Mouse (Mus musculus): ENCODE data around the gene Fcho1. TPM values are rescaled to one million over a fixed set of nuclear protein-coding genes. Genes with fewer than 3 reads are reported as not detected.

Fcho1 gene
- total and polyA plus RNA-seq, 3 experiments: 0.23 to 4.5 (median 0.64) TPM

- 4% methylated on average over 16 of the region's 16 CpGs for WGBS
- Histone ChIP-seq H3K4me1 (ENCODE audit: control insufficient read depth, insufficient read depth, low read length) (no peaks in the 10 kb centered on the region; the same call in 1 of the 2 replicates), H3K79me2 (replicated peaks; ENCODE audit: control insufficient read depth, insufficient read depth, low read length) (no peaks in the 10 kb centered on the region), H3K27me3 (ENCODE audit: control insufficient read depth, insufficient read depth, low read length) (no peaks in the 10 kb centered on the region), H3K9ac (ENCODE audit: low read depth, low read length) (0 out of 2 replicates have a peak overlapping the region, but pooled peaks have one; percentile 29), H3K4me3 (no peak overlapping the region), H3K36me3 (ENCODE audit: control insufficient read depth, insufficient read depth, low read length) (no peaks in the 10 kb centered on the region), H3K27ac (no peak overlapping the region)
- TF ChIP-seq EP300 (IDR thresholded peaks at IDR 0.05; ENCODE audit: insufficient read depth, low read depth, low read length): no peak
- TF ChIP-seq CTCF (IDR thresholded peaks at IDR 0.05): no peak
- TF ChIP-seq POLR2A (IDR thresholded peaks at IDR 0.05; ENCODE audit: insufficient read depth, low read depth, low read length): no peak
- intact Hi-C loops (cut with DNase I): no loop called here
- no peak for DNase-seq
These were observed 3.5 kb upstream of the Fcho1 start for GRCm38 (mm10) chr8:71728826-71729620.

- Histone ChIP-seq H3K4me3 (peak overlapping the region; percentile 28; the same call in 1 of the 2 replicates), H3K9ac (ENCODE audit: low read depth, low read length) (0 out of 2 replicates have a peak overlapping the region, but pooled peaks have one; percentile 29), H3K4me1 (ENCODE audit: control insufficient read depth, insufficient read depth, low read length) (no peaks in the 10 kb centered on the region; the same call in 1 of the 2 replicates), H3K79me2 (replicated peaks; ENCODE audit: control insufficient read depth, insufficient read depth, low read length) (no peaks in the 10 kb centered on the region), H3K27me3 (ENCODE audit: control insufficient read depth, insufficient read depth, low read length) (no peaks in the 10 kb centered on the region), H3K36me3 (ENCODE audit: control insufficient read depth, insufficient read depth, low read length) (no peaks in the 10 kb centered on the region), H3K27ac (no peak overlapping the region)
- intact Hi-C loops (cut with DNase I): no loop called here
- 7% methylated on average over 21 of the region's 21 CpGs for WGBS
- DNase-seq: no peak
- no peak for TF ChIP-seq POLR2A (IDR thresholded peaks at IDR 0.05; ENCODE audit: insufficient read depth, low read depth, low read length)
- no peak for TF ChIP-seq CTCF (IDR thresholded peaks at IDR 0.05)
- no peak for TF ChIP-seq EP300 (IDR thresholded peaks at IDR 0.05; ENCODE audit: insufficient read depth, low read depth, low read length)
These were observed 2.8 kb upstream of the Fcho1 start for GRCm38 (mm10) chr8:71728240-71728785.

GRCm38 (mm10) chr8:71724389-71724788 is 1.1 kb downstream of the Fcho1 start:
- no peak for DNase-seq
- intact Hi-C loops (cut with DNase I): no loop called here
- H3K4me3 ChIP-seq: no peak overlapping the region
- no peak overlapping the region for H3K9ac ChIP-seq (ENCODE audit: low read depth, low read length)
- H3K79me2 ChIP-seq (replicated peaks; ENCODE audit: control insufficient read depth, insufficient read depth, low read length): no peaks in the 10 kb centered on the region
- TF ChIP-seq POLR2A (IDR thresholded peaks at IDR 0.05; ENCODE audit: insufficient read depth, low read depth, low read length): no peak
- no peak for TF ChIP-seq EP300 (IDR thresholded peaks at IDR 0.05; ENCODE audit: insufficient read depth, low read depth, low read length)
- no peak for TF ChIP-seq CTCF (IDR thresholded peaks at IDR 0.05)
- 82% methylated on average over 4 of the region's 4 CpGs for WGBS
- no peaks in the 10 kb centered on the region; the same call in 1 of the 2 replicates for H3K4me1 ChIP-seq (ENCODE audit: control insufficient read depth, insufficient read depth, low read length)
- H3K27ac ChIP-seq: no peak overlapping the region
- no peaks in the 10 kb centered on the region for H3K27me3 ChIP-seq (ENCODE audit: control insufficient read depth, insufficient read depth, low read length)
- H3K36me3 ChIP-seq (ENCODE audit: control insufficient read depth, insufficient read depth, low read length): no peaks in the 10 kb centered on the region

- TF ChIP-seq EP300 (IDR thresholded peaks at IDR 0.05; ENCODE audit: insufficient read depth, low read depth, low read length) (no peak), POLR2A (IDR thresholded peaks at IDR 0.05; ENCODE audit: insufficient read depth, low read depth, low read length) (no peak), CTCF (IDR thresholded peaks at IDR 0.05) (no peak)
- WGBS: 52% methylated on average over 14 of the region's 14 CpGs
These were observed 2.4 kb downstream of the Fcho1 start for GRCm38 (mm10) chr8:71723047-71723551.

GRCm38 (mm10) chr8:71719928-71720457 is 5.5 kb downstream of the Fcho1 start:
- H3K36me3 ChIP-seq (ENCODE audit: control insufficient read depth, insufficient read depth, low read length): no peaks in the 10 kb centered on the region
- TF ChIP-seq POLR2A (IDR thresholded peaks at IDR 0.05; ENCODE audit: insufficient read depth, low read depth, low read length) (no peak), EP300 (IDR thresholded peaks at IDR 0.05; ENCODE audit: insufficient read depth, low read depth, low read length) (no peak), CTCF (IDR thresholded peaks at IDR 0.05) (no peak)
- H3K9ac ChIP-seq (ENCODE audit: low read depth, low read length): no peak overlapping the region
- H3K27me3 ChIP-seq (ENCODE audit: control insufficient read depth, insufficient read depth, low read length): no peaks in the 10 kb centered on the region
- no peaks in the 10 kb centered on the region for H3K4me1 ChIP-seq (ENCODE audit: control insufficient read depth, insufficient read depth, low read length)
- no peak overlapping the region for H3K27ac ChIP-seq
- no peaks in the 10 kb centered on the region for H3K79me2 ChIP-seq (replicated peaks; ENCODE audit: control insufficient read depth, insufficient read depth, low read length)
- intact Hi-C loops (cut with DNase I): no loop called here
- H3K4me3 ChIP-seq: no peak overlapping the region
- WGBS: 42% methylated on average over 7 of the region's 7 CpGs
- no peak for DNase-seq

More at GRCm38 (mm10) chr8:71723047-71723551, 2.4 kb downstream of the Fcho1 start:
- no peaks in the 10 kb centered on the region for H3K4me1 ChIP-seq (ENCODE audit: control insufficient read depth, insufficient read depth, low read length)
- peak in 1 of 2 experiments; percentile 56 for DNase-seq
- H3K27ac ChIP-seq: no peak overlapping the region
- no peaks in the 10 kb centered on the region for H3K36me3 ChIP-seq (ENCODE audit: control insufficient read depth, insufficient read depth, low read length)
- intact Hi-C loops (cut with DNase I): no loop called here
- H3K79me2 ChIP-seq (replicated peaks; ENCODE audit: control insufficient read depth, insufficient read depth, low read length): no peaks in the 10 kb centered on the region
- H3K9ac ChIP-seq (ENCODE audit: low read depth, low read length): no peak overlapping the region
- H3K27me3 ChIP-seq (ENCODE audit: control insufficient read depth, insufficient read depth, low read length): no peaks in the 10 kb centered on the region
- H3K4me3 ChIP-seq: no peak overlapping the region

Measured in heart, adult 2 months (tissue).